Mouse (Mus musculus) hindbrain, embryonic 13.5 days (tissue): Measurements from ENCODE around the gene Ephb1. TPM values are rescaled to one million over a fixed set of nuclear protein-coding genes. Genes with fewer than 3 reads are reported as not detected.

Experiments used
- ATAC-seq: fragments of 200-750 bp; cut with Nextera tagmentation; 2 replicates; pipeline ENCODE4 v1.8.0; 2017; ENCODE audit warnings: moderate TSS enrichment; ENCODE audit not compliant: low FRiP score
- H3K27ac ChIP-seq: fragments of 300-500 bp; sonication (generic); 2 replicates; pipeline ENCODE4 v1.5.1; 2015; ENCODE audit warnings: inconsistent platforms, mild to moderate bottlenecking, moderate library complexity
- H3K27me3 ChIP-seq: fragments of 300-500 bp; sonication (generic); 2 replicates; pipeline ENCODE4 v1.6.1; 2015; ENCODE audit warnings: mild to moderate bottlenecking, inconsistent platforms
- H3K36me3 ChIP-seq: fragments of 300-500 bp; sonication (generic); 2 replicates; pipeline ENCODE4 v1.6.1; 2015; ENCODE audit warnings: mild to moderate bottlenecking, inconsistent platforms
- H3K4me1 ChIP-seq: fragments of 300-500 bp; sonication (generic); replicated peaks from 2 replicates; pipeline ENCODE4 v1.6.1; 2015; ENCODE audit warnings: inconsistent platforms
- H3K4me2 ChIP-seq: fragments of 300-500 bp; sonication (generic); 2 replicates; pipeline ENCODE4 v1.6.1; 2015; ENCODE audit warnings: inconsistent platforms, mild to moderate bottlenecking, moderate library complexity
- H3K4me3 ChIP-seq: fragments of 300-500 bp; sonication (generic); 2 replicates; pipeline ENCODE4 v1.5.1; 2015; ENCODE audit warnings: mild to moderate bottlenecking, inconsistent platforms
- H3K9ac ChIP-seq: fragments of 300-500 bp; sonication (generic); 2 replicates; pipeline ENCODE4 v1.6.1; 2015; ENCODE audit warnings: mild to moderate bottlenecking, inconsistent platforms
- H3K9me3 ChIP-seq: fragments of 300-500 bp; sonication (generic); 2 replicates; pipeline ENCODE4 v1.6.1; 2016; ENCODE audit warnings: inconsistent platforms
- WGBS: fragments of 180-500 bp; shearing (Covaris S2); methylation state at CpG from one replicate; pipeline ENCODE4 v1.1.7; 2015; 5-methylcytosine and 5-hydroxymethylcytosine counted together
- polyA plus RNA-seq: library from polyadenylated mRNA; unstranded; fragments of >200 nt; fragmentation: Nextera tagmentation; extraction: Ambion mirVana; gene quantifications from 2 replicates; pipeline ENCODE4 v1.2.1, GENCODE M21; 2015

The Ephb1 gene
- polyA plus RNA-seq, 1 experiment from 2014 or later: 45.4 TPM

- Histone ChIP-seq H3K27me3 (peaks cover 39% of the 10 kb centered on the region), H3K36me3 (no peaks in the 10 kb centered on the region), H3K9me3 (no peaks in the 10 kb centered on the region), H3K27ac (peak overlapping the region; percentile 79; the same call in 1 of the 2 replicates), H3K4me1 (peaks cover 63% of the 10 kb centered on the region), H3K4me2 (0 out of 2 replicates have a peak overlapping the region, but pooled peaks have one; percentile 4), H3K4me3 (no peak overlapping the region), H3K9ac (no peak overlapping the region)
- WGBS: 6% methylated on average over 9 of the region's 9 CpGs
- ATAC-seq: peak; percentile 62
Measured at GRCm38 (mm10) chr9:102261511-102261910, 93.0 kb downstream of the Ephb1 start.

GRCm38 (mm10) chr9:102256407-102256806 lies 98.1 kb downstream of the Ephb1 start:
- Histone ChIP-seq H3K4me1 (peaks cover 30% of the 10 kb centered on the region), H3K9ac (no peak overlapping the region), H3K27me3 (peaks cover 36% of the 10 kb centered on the region; the same call in 1 of the 2 replicates), H3K27ac (no peak overlapping the region), H3K36me3 (no peaks in the 10 kb centered on the region), H3K4me3 (no peak overlapping the region), H3K9me3 (no peaks in the 10 kb centered on the region), H3K4me2 (no peak overlapping the region)
- 89% methylated on average over 5 of the region's 5 CpGs for whole genome bisulfite sequencing
- ATAC-seq: no peak

GRCm38 (mm10) chr9:102255803-102256202 lies 98.7 kb downstream of the Ephb1 start:
- no peaks in the 10 kb centered on the region for H3K9me3 ChIP-seq
- H3K9ac ChIP-seq: no peak overlapping the region
- H3K4me3 ChIP-seq: no peak overlapping the region
- no peaks in the 10 kb centered on the region for H3K36me3 ChIP-seq
- H3K4me1 ChIP-seq: peaks cover 24% of the 10 kb centered on the region
- no peak overlapping the region for H3K27ac ChIP-seq
- no peak overlapping the region for H3K4me2 ChIP-seq
- WGBS: 91% methylated on average over 6 of the region's 6 CpGs
- peaks cover 35% of the 10 kb centered on the region; the same call in 1 of the 2 replicates for H3K27me3 ChIP-seq
- ATAC-seq: no peak

- Histone ChIP-seq H3K9me3 (no peaks in the 10 kb centered on the region), H3K27me3 (peaks cover 22% of the 10 kb centered on the region), H3K36me3 (no peaks in the 10 kb centered on the region), H3K4me2 (no peak overlapping the region), H3K4me1 (peaks cover 50% of the 10 kb centered on the region), H3K27ac (peak overlapping the region; percentile 60), H3K4me3 (no peak overlapping the region), H3K9ac (0 out of 2 replicates have a peak overlapping the region, but pooled peaks have one; percentile 29)
- WGBS: 11% methylated on average over 9 of the region's 9 CpGs
- no peak; the same call in 1 of the 2 replicates for ATAC-seq
Measured at GRCm38 (mm10) chr9:102249124-102249816, 105.2 kb downstream of the Ephb1 start.

- no peak for ATAC-seq
- H3K4me1 ChIP-seq: peaks cover 82% of the 10 kb centered on the region
- H3K9me3 ChIP-seq: no peaks in the 10 kb centered on the region
- H3K27ac ChIP-seq: no peak overlapping the region
- no peaks in the 10 kb centered on the region for H3K36me3 ChIP-seq
- peaks cover 22% of the 10 kb centered on the region for H3K27me3 ChIP-seq
- no peak overlapping the region for H3K4me3 ChIP-seq
- 37% methylated on average over 7 of the region's 7 CpGs for WGBS
- no peak overlapping the region for H3K4me2 ChIP-seq
- no peak overlapping the region for H3K9ac ChIP-seq
Measured at GRCm38 (mm10) chr9:102245551-102245950, 108.9 kb downstream of the Ephb1 start.

GRCm38 (mm10) chr9:102243296-102243695 lies 111.2 kb downstream of the Ephb1 start:
- H3K4me3 ChIP-seq: no peak overlapping the region
- H3K4me1 ChIP-seq: peaks cover 68% of the 10 kb centered on the region
- H3K27ac ChIP-seq: peak overlapping the region; percentile 52
- peak; percentile 87 for ATAC-seq
- H3K36me3 ChIP-seq: no peaks in the 10 kb centered on the region
- H3K4me2 ChIP-seq: 0 out of 2 replicates have a peak overlapping the region, but pooled peaks have one; percentile 16
- no peak overlapping the region; the same call in 1 of the 2 replicates for H3K9ac ChIP-seq
- peaks cover 10% of the 10 kb centered on the region for H3K27me3 ChIP-seq
- no peaks in the 10 kb centered on the region for H3K9me3 ChIP-seq
- 4% methylated on average over 7 of the region's 7 CpGs for whole genome bisulfite sequencing

GRCm38 (mm10) chr9:102241546-102241945 lies 112.9 kb downstream of the Ephb1 start:
- Histone ChIP-seq H3K9ac (no peak overlapping the region), H3K4me2 (no peak overlapping the region), H3K27ac (no peak overlapping the region), H3K9me3 (no peaks in the 10 kb centered on the region), H3K36me3 (no peaks in the 10 kb centered on the region), H3K27me3 (peaks cover 12% of the 10 kb centered on the region), H3K4me1 (peaks cover 56% of the 10 kb centered on the region), H3K4me3 (no peak overlapping the region)
- no peak for ATAC-seq
- 61% methylated on average over 2 of the region's 2 CpGs for WGBS

GRCm38 (mm10) chr9:102240215-102240614 lies 114.3 kb downstream of the Ephb1 start:
- ATAC-seq: no peak
- WGBS: 56% methylated on average over 4 of the region's 4 CpGs
- H3K9ac ChIP-seq: no peak overlapping the region
- no peaks in the 10 kb centered on the region for H3K9me3 ChIP-seq
- H3K27me3 ChIP-seq: peaks cover 12% of the 10 kb centered on the region
- H3K4me1 ChIP-seq: peaks cover 45% of the 10 kb centered on the region
- no peaks in the 10 kb centered on the region for H3K36me3 ChIP-seq
- no peak overlapping the region for H3K4me3 ChIP-seq
- no peak overlapping the region for H3K4me2 ChIP-seq
- H3K27ac ChIP-seq: no peak overlapping the region

GRCm38 (mm10) chr9:102235444-102235951 lies 119.0 kb downstream of the Ephb1 start:
- Histone ChIP-seq H3K27me3 (peaks cover 28% of the 10 kb centered on the region), H3K4me1 (peaks cover 32% of the 10 kb centered on the region), H3K4me2 (no peak overlapping the region), H3K9me3 (no peaks in the 10 kb centered on the region), H3K9ac (no peak overlapping the region), H3K27ac (no peak overlapping the region), H3K36me3 (no peaks in the 10 kb centered on the region), H3K4me3 (no peak overlapping the region)
- ATAC-seq: peak; percentile 73
- 21% methylated on average over 4 of the region's 4 CpGs for WGBS

GRCm38 (mm10) chr9:102231248-102231647 lies 123.2 kb downstream of the Ephb1 start:
- peaks cover 25% of the 10 kb centered on the region for H3K4me1 ChIP-seq
- no peaks in the 10 kb centered on the region for H3K9me3 ChIP-seq
- no peak overlapping the region for H3K4me2 ChIP-seq
- ATAC-seq: peak; percentile 55; the same call in 1 of the 2 replicates
- H3K4me3 ChIP-seq: no peak overlapping the region
- no peaks in the 10 kb centered on the region for H3K36me3 ChIP-seq
- H3K27ac ChIP-seq: no peak overlapping the region
- no peak overlapping the region for H3K9ac ChIP-seq
- WGBS: 44% methylated on average over 6 of the region's 6 CpGs
- H3K27me3 ChIP-seq: peaks cover 16% of the 10 kb centered on the region

- Histone ChIP-seq H3K4me3 (no peak overlapping the region), H3K4me2 (no peak overlapping the region), H3K9me3 (no peaks in the 10 kb centered on the region), H3K4me1 (peaks cover 40% of the 10 kb centered on the region), H3K27me3 (peaks cover 44% of the 10 kb centered on the region), H3K9ac (no peak overlapping the region), H3K36me3 (peaks cover 15% of the 10 kb centered on the region), H3K27ac (no peak overlapping the region)
- WGBS: 65% methylated on average over 7 of the region's 7 CpGs
- ATAC-seq: no peak
Measured at GRCm38 (mm10) chr9:102216746-102217566, 137.5 kb downstream of the Ephb1 start.

- peaks cover 5% of the 10 kb centered on the region; the same call in 1 of the 2 replicates for H3K36me3 ChIP-seq
- no peak for ATAC-seq
- H3K4me1 ChIP-seq: peaks cover 53% of the 10 kb centered on the region
- H3K4me3 ChIP-seq: no peak overlapping the region
- peak overlapping the region; percentile 80 for H3K27ac ChIP-seq
- WGBS: 0% methylated on average over 1 of the region's 1 CpGs
- no peaks in the 10 kb centered on the region for H3K9me3 ChIP-seq
- no peak overlapping the region for H3K9ac ChIP-seq
- H3K4me2 ChIP-seq: no peak overlapping the region
- peaks cover 31% of the 10 kb centered on the region for H3K27me3 ChIP-seq
Measured at GRCm38 (mm10) chr9:102212036-102212383, 142.5 kb downstream of the Ephb1 start.
